In genomic region chr17:66610032-66610431, GRCm38 (mm10) we compare ENCODE assay signal across 33 mouse cellular contexts. TPM values are rescaled to one million over a fixed set of nuclear protein-coding genes. Genes with fewer than 3 reads are reported as not detected.
DNase-seq lines count a peak whose midpoint lies in the region; ATAC-seq and TF ChIP-seq lines count a peak whose summit lies in the region.
"Had no signal": no experiment of that assay in that cellular context is flagged by ENCODE, and none has a peak within 500 bp of the region (broad histone marks: within the 10 kb centered on the region; RNA-seq: fewer than 3 reads in every experiment).

No protein-coding gene starts in this region.

- H3K9ac ChIP-seq in stomach, postnatal 0 days (ENCODE audit: low read length), result no peak overlapping the region
- H3K9ac ChIP-seq: embryonic facial prominence, embryonic 13.5 days; forebrain, embryonic 12.5 days; forebrain, embryonic 15.5 days; heart, embryonic 13.5 days; hindbrain, embryonic 14.5 days had no signal

- DNase-seq in heart, embryonic 10.5 days (ENCODE audit: low spot score), result peak; percentile 9
- no peak for DNase-seq in heart, adult 8-10 months (ENCODE audit: low spot score)
- peak; percentile 80 for DNase-seq in large intestine, adult 2 months (ENCODE audit: low read depth, low spot score)
- no peak for DNase-seq in stomach, postnatal 0 days (ENCODE audit: low spot score)
- no peak for DNase-seq in right cerebral cortex, postnatal 14 days
- DNase-seq: adrenal gland, adult 8-10 months; adrenal gland, postnatal 25 days; B cell, adult 2 months; cerebellum, adult 11-12 months; cerebellum, adult 8-10 months; cerebellum, postnatal 10 days; cerebellum, postnatal 36 days; embryo, embryonic 11 days; gastrocnemius, postnatal 25 days; heart, postnatal 14 days; heart, postnatal 4 days had no signal

- H3K9me3 ChIP-seq in heart, embryonic 10.5 days, result no peaks in the 10 kb centered on the region
- no peaks in the 10 kb centered on the region for H3K9me3 ChIP-seq in stomach, postnatal 0 days (ENCODE audit: control insufficient read depth, low read length)
- H3K9me3 ChIP-seq: embryonic facial prominence, embryonic 10.5 days; embryonic facial prominence, embryonic 13.5 days; forebrain, embryonic 12.5 days; forebrain, embryonic 15.5 days; heart, embryonic 13.5 days had no signal

- no peaks in the 10 kb centered on the region for H3K36me3 ChIP-seq in heart, embryonic 10.5 days
- no peaks in the 10 kb centered on the region for H3K36me3 ChIP-seq in stomach, postnatal 0 days (ENCODE audit: control insufficient read depth, insufficient read depth, low read length)
- H3K36me3 ChIP-seq: embryonic facial prominence, embryonic 10.5 days; embryonic facial prominence, embryonic 13.5 days; forebrain, embryonic 12.5 days; forebrain, embryonic 15.5 days; G1E; heart, embryonic 13.5 days had no signal

- H3K4me2 ChIP-seq in stomach, postnatal 0 days (replicated peaks; ENCODE audit: low read depth), result no peak overlapping the region
- H3K4me2 ChIP-seq: embryonic facial prominence, embryonic 13.5 days; forebrain, embryonic 12.5 days; forebrain, embryonic 15.5 days; heart, embryonic 13.5 days; hindbrain, embryonic 14.5 days had no signal

- H3K27ac ChIP-seq in heart, embryonic 10.5 days, result no peak overlapping the region
- no peak overlapping the region for H3K27ac ChIP-seq in stomach, postnatal 0 days (replicated peaks)
- H3K27ac ChIP-seq: embryonic facial prominence, embryonic 10.5 days; embryonic facial prominence, embryonic 13.5 days; forebrain, embryonic 12.5 days; forebrain, embryonic 15.5 days; heart, embryonic 13.5 days; hindbrain, embryonic 14.5 days; hindbrain, postnatal 0 days had no signal

- H3K4me1 ChIP-seq in heart, embryonic 10.5 days, result no peaks in the 10 kb centered on the region
- no peaks in the 10 kb centered on the region for H3K4me1 ChIP-seq in stomach, postnatal 0 days (replicated peaks; ENCODE audit: control insufficient read depth, insufficient read depth)
- H3K4me1 ChIP-seq: embryonic facial prominence, embryonic 10.5 days; embryonic facial prominence, embryonic 13.5 days; forebrain, embryonic 12.5 days; forebrain, embryonic 15.5 days; heart, embryonic 13.5 days had no signal

- no peak overlapping the region for H3K4me3 ChIP-seq in heart, embryonic 10.5 days
- no peak overlapping the region for H3K4me3 ChIP-seq in stomach, postnatal 0 days (ENCODE audit: low read depth, low read length)
- H3K4me3 ChIP-seq: embryonic facial prominence, embryonic 10.5 days; embryonic facial prominence, embryonic 13.5 days; erythroblast, embryonic 14.5 days; forebrain, embryonic 12.5 days; forebrain, embryonic 15.5 days; heart, embryonic 13.5 days had no signal

- H3K27me3 ChIP-seq in heart, embryonic 10.5 days (ENCODE audit: insufficient read depth, poor library complexity, severe bottlenecking), result no peaks in the 10 kb centered on the region
- no peaks in the 10 kb centered on the region for H3K27me3 ChIP-seq in stomach, postnatal 0 days (ENCODE audit: control insufficient read depth, insufficient read depth, low read length)
- H3K27me3 ChIP-seq: CH12.LX; embryonic facial prominence, embryonic 13.5 days; forebrain, embryonic 12.5 days; forebrain, embryonic 15.5 days; heart, embryonic 13.5 days had no signal

- TF ChIP-seq CTCF in stomach, postnatal 0 days (IDR thresholded peaks at IDR 0.05; ENCODE audit: low read depth), result no peak

- no peak for TF ChIP-seq EP300 in stomach, postnatal 0 days (optimal IDR thresholded peaks at IDR 0.05)

- ATAC-seq in stomach, postnatal 0 days (ENCODE audit: low FRiP score, low TSS enrichment), result peak; percentile 90
- no peak for ATAC-seq in activated CD4-positive, CD25-positive, alpha-beta regulatory T cell, adult 4 months
- ATAC-seq: forebrain, embryonic 15.5 days; hindbrain, postnatal 0 days; inflammation-experienced regulatory T-cells, adult 6 months; Patski had no signal

RNA-seq across cellular contexts. Expression of gene Themis3, which starts 15.6 kb away (rescaled TPM):
- polyA plus RNA-seq in heart, embryonic 10.5 days (2016; fragmentation: Nextera tagmentation; extraction: Ambion mirVana), result not detected in 2 replicates
- not detected for total RNA-seq in heart, adult 8-10 months (2022)
- polyA plus RNA-seq in large intestine, adult 2 months (2012; rRNA removed), result 40.8 and 45.9 TPM in 2 replicates
- 0.12 and 0.17 TPM in 2 replicates for polyA plus RNA-seq in stomach, postnatal 0 days (2015; fragmentation: Nextera tagmentation; extraction: Ambion mirVana)
- polyA plus RNA-seq in activated CD4-positive, CD25-positive, alpha-beta regulatory T cell, adult 4 months (2017; shearing (Covaris generic)), result not detected
- total RNA-seq: adrenal gland, adult 8-10 months; adrenal gland, postnatal 25 days; CH12.LX; G1E; heart, postnatal 14 days had no signal
- polyA plus RNA-seq: brain, embryonic 14.5 days; cortical plate, adult 2 months; embryonic facial prominence, embryonic 10.5 days; erythroblast, embryonic 14.5 days; forebrain, embryonic 12.5 days; forebrain, embryonic 15.5 days; G1E; gonadal fat pad, adult 2 months; heart, embryonic 13.5 days; hindbrain, embryonic 11.5 days; hindbrain, embryonic 14.5 days; hindbrain, postnatal 0 days; inflammation-experienced regulatory T-cells, adult 6 months; Patski had no signal

Comparison
In these comparisons a context has a peak if more than half of its experiments do, and no peak if none do; other contexts are left out.
1. DNase-seq: peak in heart, embryonic 10.5 days (single experiment) and large intestine, adult 2 months (single experiment); none in heart, adult 8-10 months (single experiment), stomach, postnatal 0 days (single experiment) and right cerebral cortex, postnatal 14 days (single experiment).
2. RNA of gene Themis3, which starts 15.6 kb away (polyA plus RNA-seq): 40.8 to 45.9 TPM in large intestine, adult 2 months; 0.12 to 0.17 TPM in stomach, postnatal 0 days, not detected in heart, embryonic 10.5 days and not detected in activated CD4-positive, CD25-positive, alpha-beta regulatory T cell, adult 4 months; every median in the first group is over 10 times any median in the second.